Mouse (Mus musculus) brain, embryonic 14.5 days (tissue): Measurements from ENCODE around the gene Duoxa1.

Experiments used
- CTCF ChIP-seq: fragments of 200-500 bp; IDR thresholded peaks from 2 replicates; pipeline ENCODE4 v1.5.1; 2012; ENCODE audit warnings: inconsistent platforms, mild to moderate bottlenecking, moderate library complexity, borderline replicate concordance; ENCODE audit not compliant: insufficient read depth, insufficient read length; ENCODE audit errors: extremely low read depth
- POLR2A ChIP-seq: fragments of 200-500 bp; IDR thresholded peaks from 2 replicates; pipeline ENCODE4 v1.6.1; 2012; ENCODE audit warnings: mild to moderate bottlenecking, inconsistent platforms, borderline replicate concordance; ENCODE audit not compliant: poor library complexity, insufficient read depth, insufficient read length, severe bottlenecking; ENCODE audit errors: extremely low read depth

DNA sequence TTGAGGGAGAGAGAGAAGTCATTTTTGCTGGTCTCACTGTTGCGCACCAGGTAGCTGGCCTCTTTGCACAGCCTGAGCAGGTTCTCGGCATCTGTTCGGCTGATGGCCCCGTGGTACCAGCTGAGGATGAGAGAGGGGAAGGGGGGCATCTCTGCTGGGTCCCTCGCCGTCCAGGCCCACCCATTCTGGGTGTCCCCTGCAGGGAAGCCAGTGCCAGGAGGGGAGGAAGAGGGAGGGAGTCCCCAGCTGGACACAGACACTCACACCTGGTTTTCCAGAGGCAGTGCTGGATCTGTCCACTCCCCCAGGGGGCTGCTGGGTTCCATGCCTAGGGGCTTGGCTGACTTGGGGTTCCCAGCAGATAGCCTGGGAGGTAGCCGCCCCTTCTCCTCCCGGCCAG is 40.2 kb upstream of the Duoxa1 start:
- TF ChIP-seq CTCF (no peak), POLR2A (no peak)
